Mouse (Mus musculus) gastrocnemius, adult 2 months (tissue): ENCODE results near the gene Zc3h4. TPM values are rescaled to one million over a fixed set of nuclear protein-coding genes. Genes with fewer than 3 reads are reported as not detected.
A peak's percentile ranks its signal among the peaks of the same experiment; 100 is the strongest.

Experiments
- DNase-seq: peaks from one replicate; pipeline ENCODE4 v3.0.0; 2022
- H3K27ac ChIP-seq: fragments of 200-600 bp; 2 replicates; pipeline ENCODE4 v1.8.1; 2022; ENCODE audit warnings: mild to moderate bottlenecking
- H3K4me3 ChIP-seq: fragments of 200-600 bp; 2 replicates; pipeline ENCODE4 v1.8.1; 2022; ENCODE audit warnings: mild to moderate bottlenecking, moderate library complexity
- CTCF ChIP-seq: fragments of 200-600 bp; IDR thresholded peaks from 2 replicates; pipeline ENCODE4 v1.8.1; 2022; ENCODE audit warnings: antibody characterized with exemption, mild to moderate bottlenecking, moderate library complexity
- intact Hi-C: fragments of 180-260 bp; cut with DNase I; formaldehyde crosslinking; loops from one replicate; pipeline ENCODE4 v1.15.1; 2025
- total RNA-seq, 2 experiments: library from RNA; stranded (reverse); gene quantifications; 2 replicates each; pipeline ENCODE4 v1.2.3; 2021

Zc3h4 gene
- total RNA-seq, 2 experiments from 2014 or later: 29.9 to 32.0 TPM

DNA sequence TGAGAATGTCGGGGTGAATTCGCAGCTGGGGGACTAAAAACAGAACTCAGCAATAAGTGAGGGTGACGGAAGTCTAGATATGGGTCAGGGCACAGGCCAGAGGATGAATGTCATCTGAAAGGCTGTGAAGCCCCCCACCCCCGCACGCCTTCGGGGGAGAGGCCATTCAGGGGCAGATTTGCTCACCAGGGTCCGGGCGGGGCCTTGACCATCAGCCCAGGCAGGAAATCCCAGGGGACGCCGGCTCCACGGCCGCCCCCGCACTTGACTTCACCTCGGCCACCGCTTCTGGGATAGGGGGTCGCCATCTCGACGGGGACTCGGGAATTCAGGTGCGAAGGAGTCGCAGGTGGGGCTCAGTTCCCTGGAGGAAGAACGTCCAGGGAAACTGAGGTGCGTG is 74.6 kb downstream of the Zc3h4 start:
- DNase-seq: no peak
- intact Hi-C loops: loop anchor here (10.0 kb wide), 1 partner anchor 249 kb away; the partner anchor contains the start of gene Ceacam9
- Histone ChIP-seq H3K27ac (no peak overlapping the region), H3K4me3 (no peak overlapping the region; the same call in 1 of the 2 replicates)
- TF ChIP-seq CTCF: no peak

DNA sequence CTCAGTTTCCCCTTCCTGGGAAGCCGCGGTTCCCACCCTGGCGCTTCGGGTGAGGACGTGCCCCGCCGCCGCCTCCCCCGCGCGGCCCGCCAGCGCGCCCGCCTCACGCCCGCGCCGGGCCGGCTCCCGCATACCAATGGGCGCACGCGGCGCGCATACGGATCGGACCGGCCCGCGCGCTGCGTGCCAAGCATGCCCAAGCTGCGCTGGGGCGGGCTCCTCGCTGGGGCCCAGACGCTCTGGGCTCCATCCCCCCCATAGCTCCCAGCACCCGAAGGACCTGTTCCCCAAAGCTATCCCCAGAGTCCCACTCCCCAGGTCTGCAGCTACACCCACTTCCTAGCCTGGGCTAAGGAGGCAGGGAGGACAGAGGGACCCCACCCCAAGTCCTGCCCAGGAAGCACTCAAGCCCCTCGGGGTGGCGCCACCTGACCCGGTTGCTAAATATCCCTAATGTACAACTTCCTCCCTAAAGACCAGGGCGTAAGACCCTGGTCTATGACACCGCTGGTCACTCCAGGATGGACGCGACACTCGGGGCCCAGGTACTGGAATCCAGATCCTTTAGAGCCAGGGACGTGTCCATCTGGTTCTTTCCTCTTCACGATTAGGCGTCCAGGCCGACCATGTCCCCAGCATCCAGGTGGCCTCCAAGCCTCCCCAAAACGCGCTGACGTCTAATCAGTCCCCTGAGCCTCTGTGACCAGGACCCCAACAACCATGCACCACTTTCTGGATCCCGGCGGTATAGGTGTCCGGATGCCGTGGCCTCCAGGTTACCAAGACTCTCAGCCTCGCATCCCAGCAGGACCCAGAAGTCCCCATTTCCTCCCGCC is 75.3 kb downstream of the Zc3h4 start:
- DNase-seq: no peak
- no peak for TF ChIP-seq CTCF
- intact Hi-C loops: loop anchor here (10.0 kb wide), 1 partner anchor 249 kb away; the partner anchor contains the start of gene Ceacam9
- no peak overlapping the region for H3K27ac ChIP-seq
- peak overlapping the region; percentile 50 for H3K4me3 ChIP-seq

DNA sequence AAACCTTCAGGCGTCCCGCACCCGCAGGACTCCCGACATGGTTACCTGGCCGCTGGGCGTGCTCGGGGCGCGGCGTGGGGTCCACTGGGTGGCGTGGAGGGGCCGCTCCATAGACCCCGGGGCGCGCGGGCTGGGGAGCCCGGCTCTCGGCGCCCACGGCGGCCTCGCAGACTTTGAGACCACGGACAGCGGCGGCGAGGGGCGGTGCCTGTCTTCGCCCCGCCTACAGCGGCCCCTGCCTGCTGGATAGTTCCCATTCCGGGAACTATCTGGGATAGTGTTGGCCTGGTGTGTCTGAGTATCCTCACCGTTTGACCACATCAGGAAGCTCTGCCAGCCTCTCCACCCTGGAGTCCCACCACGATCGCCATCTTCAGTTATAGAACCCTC is 75.9 kb downstream of the Zc3h4 start:
- H3K27ac ChIP-seq: no peak overlapping the region
- TF ChIP-seq CTCF: no peak
- no peak for DNase-seq
- intact Hi-C loops: loop anchor here (10.0 kb wide), 1 partner anchor 248 kb away; the partner anchor contains the start of gene Ceacam9
- H3K4me3 ChIP-seq: peak overlapping the region; percentile 50

DNA sequence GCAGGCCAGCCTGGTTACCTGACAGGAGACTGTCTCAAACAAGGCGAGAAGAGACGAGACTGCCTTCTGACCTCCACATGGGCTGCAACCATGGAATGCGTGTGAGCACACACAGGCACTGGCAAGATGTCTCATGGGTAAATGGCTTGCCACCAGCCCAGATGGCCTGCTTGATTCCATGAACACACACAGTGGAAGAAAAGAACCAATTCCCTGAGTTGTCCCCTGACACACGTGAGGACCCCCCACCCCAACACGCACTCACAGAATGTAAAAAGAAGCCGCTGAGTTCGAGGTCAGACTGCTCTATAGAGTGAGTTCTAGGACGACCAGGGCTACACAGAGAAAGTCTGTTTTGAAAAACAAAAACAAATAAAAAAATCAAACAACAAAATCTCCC is 76.9 kb downstream of the Zc3h4 start, which contains the start of gene Npas1:
TSS of gene Npas1 (minus strand) at position 101 of the 400 bp plus-strand sequence.
- no peak within 1 kb of the TSS for H3K27ac ChIP-seq
- intact Hi-C loops: loop anchor here (10.0 kb wide), 1 partner anchor 247 kb away; the partner anchor contains the start of gene Ceacam9
- DNase-seq: no peak
- no peak for TF ChIP-seq CTCF
- peak within 1 kb of the TSS; percentile 50 for H3K4me3 ChIP-seq

Other genes starting within 250 kb of the Zc3h4 start
- 1 to 10 TPM; 1.5 to 2.0 TPM for gene Meis3, start 225.8 kb upstream of the Zc3h4 start, total RNA-seq
- gene Dhx34, start 178.9 kb upstream of the Zc3h4 start, total RNA-seq: 1 to 10 TPM; 3.8 to 4.4 TPM
- under 1 TPM; 0.18 to 0.39 TPM for gene C5ar2, start 156.8 kb upstream of the Zc3h4 start, total RNA-seq
- 1 to 10 TPM; 1.6 to 2.4 TPM for gene C5ar1, start 141.4 kb upstream of the Zc3h4 start, total RNA-seq
- gene Inafm1, start 127.3 kb upstream of the Zc3h4 start, total RNA-seq: 10 to 100 TPM; 15.7 to 15.8 TPM
- 10 to 100 TPM; 41.0 to 42.1 TPM for gene Ccdc9, start 114.1 kb upstream of the Zc3h4 start, total RNA-seq
- gene Bbc3, start 92.5 kb upstream of the Zc3h4 start, total RNA-seq: 1 to 10 TPM; 1.4 to 2.9 TPM
- 10 to 100 TPM; 21.6 to 34.8 TPM for gene Sae1, start 13.1 kb upstream of the Zc3h4 start, total RNA-seq
- gene Tmem160, start 51.9 kb downstream of the Zc3h4 start, total RNA-seq: 10 to 100 TPM; 49.2 to 50.0 TPM
- not detected for gene Npas1, start 76.8 kb downstream of the Zc3h4 start, total RNA-seq
- gene Arhgap35, start 214.1 kb downstream of the Zc3h4 start, total RNA-seq: 10 to 100 TPM; 19.3 to 20.6 TPM